Mouse (Mus musculus) CD4-positive naive resting alpha-beta T cell, adult 76 days (primary cell): Measurements from ENCODE around the gene Cacfd1. TPM values are rescaled to one million over a fixed set of nuclear protein-coding genes. Genes with fewer than 3 reads are reported as not detected.

Experiments used
- total RNA-seq: library from RNA; stranded (reverse); gene quantifications from one replicate; pipeline ENCODE4 v1.2.4, GENCODE M21; 2023

Cacfd1 gene
- total RNA-seq = 27.6 TPM

DNA sequence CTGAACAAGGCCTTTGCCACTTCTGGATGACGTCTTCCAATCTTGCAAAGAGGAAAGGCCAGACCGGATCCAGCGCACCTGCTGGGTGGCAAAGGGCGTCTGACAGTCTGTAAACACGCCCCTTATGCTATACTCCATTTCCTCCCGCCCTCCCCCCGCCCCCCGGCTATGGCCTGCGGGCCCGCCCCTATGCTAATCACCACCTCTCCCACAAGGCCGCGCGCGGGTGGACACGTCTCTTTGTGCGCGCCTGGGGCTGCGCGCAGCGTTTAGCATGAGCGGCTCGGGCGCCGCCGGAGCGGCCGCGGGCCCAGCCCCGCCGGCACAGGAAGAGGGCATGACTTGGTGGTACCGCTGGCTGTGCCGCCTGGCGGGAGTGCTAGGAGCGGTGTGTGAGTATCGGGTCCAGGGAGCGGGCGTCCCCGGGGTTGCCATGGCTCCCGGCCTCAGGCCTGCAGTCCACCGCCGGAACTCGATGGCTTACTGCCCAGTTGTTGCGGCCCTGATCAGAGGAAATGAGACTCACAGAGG is at the start of gene Cacfd1:
Gene Cacfd1, plus strand, starts transcription at position 213 of the 531 bp plus-strand sequence.

DNA sequence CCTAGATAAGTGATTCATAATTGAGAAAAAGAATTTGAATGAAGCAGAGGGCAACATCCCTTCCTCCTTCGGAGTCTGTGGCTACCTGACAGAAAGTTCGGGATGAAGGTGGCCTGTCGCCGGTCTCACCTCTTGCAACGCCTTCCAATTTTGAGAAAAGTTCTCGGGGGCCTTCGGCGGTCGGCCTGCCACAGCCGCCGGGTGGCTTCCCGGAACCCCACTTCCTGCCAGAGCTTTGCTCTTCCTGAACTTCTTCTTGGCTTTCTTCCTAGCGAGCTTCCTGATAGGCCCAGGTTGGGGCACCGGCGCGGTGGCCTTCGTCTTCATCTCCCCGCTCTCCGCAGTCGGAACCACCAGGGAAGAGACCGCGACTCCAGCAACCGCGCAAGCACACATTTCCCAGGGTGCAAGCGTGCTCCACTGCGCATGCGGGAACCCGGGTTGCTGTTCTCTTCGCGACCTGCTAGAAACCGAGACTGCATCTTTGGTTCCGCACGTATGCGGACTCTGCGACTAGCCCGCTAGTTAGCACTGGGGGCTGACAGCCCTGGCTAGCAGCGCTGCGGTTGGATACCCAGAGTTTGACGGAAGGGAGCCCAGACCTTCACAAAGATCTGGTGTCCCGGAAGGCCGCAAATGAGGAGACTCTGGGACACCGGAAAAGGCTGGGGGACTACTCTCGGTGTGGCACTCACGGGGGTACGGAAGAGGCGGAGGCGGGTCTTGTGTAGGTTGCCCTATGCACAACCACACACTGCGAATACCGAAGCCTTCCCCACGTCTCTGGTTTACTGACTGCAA is 45.6 kb upstream of the Cacfd1 start, which contains the start of gene Rexo4:
Gene Rexo4, minus strand, starts transcription at position 464 of the 801 bp plus-strand sequence.

DNA sequence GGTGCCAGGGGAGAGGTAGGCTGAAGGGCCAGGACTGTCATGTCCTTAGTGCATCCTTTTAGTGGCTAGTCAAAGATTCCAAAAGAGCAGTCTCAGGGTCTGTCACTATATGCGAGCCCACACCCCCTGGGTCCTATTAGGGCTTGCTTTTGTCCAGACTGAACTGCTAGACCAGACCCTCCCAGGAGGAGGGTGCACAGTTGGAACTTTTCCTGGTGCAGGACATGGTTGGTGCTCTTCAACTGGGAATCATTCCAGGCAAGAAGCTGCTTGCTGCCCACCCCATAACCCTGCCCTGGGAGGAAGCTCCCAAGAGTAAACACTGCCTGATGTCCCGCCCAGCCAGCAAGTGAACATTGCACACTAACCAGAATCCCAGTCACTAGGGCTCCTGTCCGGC is 36.6 kb upstream of the Cacfd1 start, which contains the start of gene Adamts13:
Gene Adamts13, plus strand, starts transcription at position 301 of the 400 bp plus-strand sequence.

GRCm38 (mm10) chr2:27027618-27028436 is 18.1 kb downstream of the Cacfd1 start, which contains the start of gene Slc2a6:
Gene Slc2a6 (minus strand): TSS chr2:27027998.

Other genes starting within 250 kb of the Cacfd1 start
- not detected for gene Abo, start 144.9 kb upstream of the Cacfd1 start, total RNA-seq
- 62.8 TPM for gene Surf6, start 107.0 kb upstream of the Cacfd1 start, total RNA-seq
- 16.6 TPM for gene Med22, start 99.2 kb upstream of the Cacfd1 start, total RNA-seq
- 1,114 TPM for gene Rpl7a, start 99.2 kb upstream of the Cacfd1 start, total RNA-seq
- gene Surf2, start 93.6 kb upstream of the Cacfd1 start, total RNA-seq = 45.4 TPM
- 67.8 TPM for gene Surf1, start 93.4 kb upstream of the Cacfd1 start, total RNA-seq
- 85.7 TPM for gene Surf4, start 76.0 kb upstream of the Cacfd1 start, total RNA-seq
- gene Stkld1, start 75.9 kb upstream of the Cacfd1 start, total RNA-seq = not detected
- 56.8 TPM for gene Rexo4, start 45.5 kb upstream of the Cacfd1 start, total RNA-seq
- gene Adamts13, start 36.5 kb upstream of the Cacfd1 start, total RNA-seq = not detected
- gene Slc2a6, start 18.1 kb downstream of the Cacfd1 start, total RNA-seq = 1.2 TPM
- gene Mymk, start 62.3 kb downstream of the Cacfd1 start, total RNA-seq = not detected
- gene Adamtsl2, start 69.5 kb downstream of the Cacfd1 start, total RNA-seq = not detected
- gene Fam163b, start 132.6 kb downstream of the Cacfd1 start, total RNA-seq = not detected
- not detected for gene Dbh, start 155.3 kb downstream of the Cacfd1 start, total RNA-seq
- gene Sardh, start 238.4 kb downstream of the Cacfd1 start, total RNA-seq = 0.35 TPM